Mouse (Mus musculus): Measurements from ENCODE around the gene D630045J12Rik. TPM values are rescaled to one million over a fixed set of nuclear protein-coding genes. Genes with fewer than 3 reads are reported as not detected.

Gene D630045J12Rik
- polyA plus RNA-seq (2012; ENCODE audit: insufficient read depth, insufficient read length, missing spikeins): 0.11 and 0.20 TPM in 2 replicates

- Histone ChIP-seq H3K27ac (ENCODE audit: insufficient read depth, low read depth, low read length) (no peak within 1 kb of the TSS), H3K4me1 (ENCODE audit: control insufficient read depth, insufficient read depth, low read length) (0 out of 2 replicates have a peak, but pooled peaks cover 2% of the 10 kb centered on the region), H3K4me3 (ENCODE audit: insufficient read depth, low read length) (peak within 1 kb of the TSS; percentile 53)
- TF ChIP-seq CTCF (IDR thresholded peaks at IDR 0.05; ENCODE audit: low read depth, low read length) (no peak), POLR2A (IDR thresholded peaks at IDR 0.05; ENCODE audit: borderline replicate concordance, low read depth, low read length) (no peak)
Measured at GRCm38 (mm10) chr6:38253736-38254641, at the start of gene D630045J12Rik. Gene D630045J12Rik (minus strand): TSS chr6:38254009.

- TF ChIP-seq CTCF (IDR thresholded peaks at IDR 0.05; ENCODE audit: low read depth, low read length): no peak
- no peak; the same call in 1 of the 2 replicates for TF ChIP-seq POLR2A (IDR thresholded peaks at IDR 0.05; ENCODE audit: borderline replicate concordance, low read depth, low read length)
- Histone ChIP-seq H3K4me1 (ENCODE audit: control insufficient read depth, insufficient read depth, low read length) (no peaks in the 10 kb centered on the region), H3K27ac (ENCODE audit: insufficient read depth, low read depth, low read length) (no peak within 1 kb of the TSS), H3K4me3 (ENCODE audit: insufficient read depth, low read length) (peak within 1 kb of the TSS; percentile 66)
Measured at GRCm38 (mm10) chr6:38298761-38299401, 45.1 kb upstream of the D630045J12Rik start, which contains the start of gene Zc3hav1l. Gene Zc3hav1l (minus strand): TSS chr6:38299259.

- Histone ChIP-seq H3K4me1 (ENCODE audit: control insufficient read depth, insufficient read depth, low read length) (no peaks in the 10 kb centered on the region), H3K4me3 (ENCODE audit: insufficient read depth, low read length) (peak overlapping the region; percentile 66), H3K27ac (ENCODE audit: insufficient read depth, low read depth, low read length) (no peak overlapping the region)
- no peak for TF ChIP-seq POLR2A (IDR thresholded peaks at IDR 0.05; ENCODE audit: borderline replicate concordance, low read depth, low read length)
- TF ChIP-seq CTCF (IDR thresholded peaks at IDR 0.05; ENCODE audit: low read depth, low read length): no peak
Measured at GRCm38 (mm10) chr6:38298246-38298635, 44.4 kb upstream of the D630045J12Rik start.

- no peak overlapping the region; the same call in 1 of the 2 replicates for H3K4me3 ChIP-seq (ENCODE audit: insufficient read depth, low read length)
- TF ChIP-seq CTCF (IDR thresholded peaks at IDR 0.05; ENCODE audit: low read depth, low read length) (no peak), POLR2A (IDR thresholded peaks at IDR 0.05; ENCODE audit: borderline replicate concordance, low read depth, low read length) (no peak)
- H3K4me1 ChIP-seq (ENCODE audit: control insufficient read depth, insufficient read depth, low read length): no peaks in the 10 kb centered on the region
- no peak overlapping the region for H3K27ac ChIP-seq (ENCODE audit: insufficient read depth, low read depth, low read length)
Measured at GRCm38 (mm10) chr6:38297580-38298245, 43.9 kb upstream of the D630045J12Rik start.

- TF ChIP-seq POLR2A (IDR thresholded peaks at IDR 0.05; ENCODE audit: borderline replicate concordance, low read depth, low read length): no peak
- no peak for TF ChIP-seq CTCF (IDR thresholded peaks at IDR 0.05; ENCODE audit: low read depth, low read length)
- Histone ChIP-seq H3K27ac (ENCODE audit: insufficient read depth, low read depth, low read length) (no peak overlapping the region), H3K4me3 (ENCODE audit: insufficient read depth, low read length) (no peak overlapping the region), H3K4me1 (ENCODE audit: control insufficient read depth, insufficient read depth, low read length) (no peaks in the 10 kb centered on the region)
Measured at GRCm38 (mm10) chr6:38293708-38294107, 39.9 kb upstream of the D630045J12Rik start.

GRCm38 (mm10) chr6:38292871-38293646, 39.2 kb upstream of the D630045J12Rik start:
- Histone ChIP-seq H3K4me3 (ENCODE audit: insufficient read depth, low read length) (no peak overlapping the region), H3K4me1 (ENCODE audit: control insufficient read depth, insufficient read depth, low read length) (no peaks in the 10 kb centered on the region), H3K27ac (ENCODE audit: insufficient read depth, low read depth, low read length) (no peak overlapping the region)
- TF ChIP-seq CTCF (IDR thresholded peaks at IDR 0.05; ENCODE audit: low read depth, low read length) (no peak), POLR2A (IDR thresholded peaks at IDR 0.05; ENCODE audit: borderline replicate concordance, low read depth, low read length) (no peak)

GRCm38 (mm10) chr6:38284422-38284821, 30.6 kb upstream of the D630045J12Rik start:
- H3K27ac ChIP-seq (ENCODE audit: insufficient read depth, low read depth, low read length): no peak overlapping the region
- no peaks in the 10 kb centered on the region for H3K4me1 ChIP-seq (ENCODE audit: control insufficient read depth, insufficient read depth, low read length)
- TF ChIP-seq CTCF (IDR thresholded peaks at IDR 0.05; ENCODE audit: low read depth, low read length): no peak
- TF ChIP-seq POLR2A (IDR thresholded peaks at IDR 0.05; ENCODE audit: borderline replicate concordance, low read depth, low read length): no peak
- H3K4me3 ChIP-seq (ENCODE audit: insufficient read depth, low read length): no peak overlapping the region

- H3K4me3 ChIP-seq (ENCODE audit: insufficient read depth, low read length): no peak overlapping the region
- H3K4me1 ChIP-seq (ENCODE audit: control insufficient read depth, insufficient read depth, low read length): no peaks in the 10 kb centered on the region
- TF ChIP-seq POLR2A (IDR thresholded peaks at IDR 0.05; ENCODE audit: borderline replicate concordance, low read depth, low read length) (no peak), CTCF (IDR thresholded peaks at IDR 0.05; ENCODE audit: low read depth, low read length) (no peak)
- no peak overlapping the region for H3K27ac ChIP-seq (ENCODE audit: insufficient read depth, low read depth, low read length)
Measured at GRCm38 (mm10) chr6:38264466-38264865, 10.7 kb upstream of the D630045J12Rik start.

Measured in bone marrow macrophage, adult 2 months (primary cell).